Mouse (Mus musculus) layer of hippocampus, postnatal 10 days (tissue): ENCODE results near the gene Syce1l. TPM values are rescaled to one million over a fixed set of nuclear protein-coding genes. Genes with fewer than 3 reads are reported as not detected.

Experiments used
- DNase-seq, 2 experiments: peaks; one replicate each; pipeline ENCODE4 v3.0.0; 2021; ENCODE audit warnings: low spot score in 2 of 2
- total RNA-seq, 2 experiments: library from RNA; stranded (reverse); gene quantifications; 2 replicates each; pipeline ENCODE4 v1.2.3; 2021

Syce1l gene
- total RNA-seq, 2 experiments from 2014 or later: 0.62 to 0.85 TPM

DNA sequence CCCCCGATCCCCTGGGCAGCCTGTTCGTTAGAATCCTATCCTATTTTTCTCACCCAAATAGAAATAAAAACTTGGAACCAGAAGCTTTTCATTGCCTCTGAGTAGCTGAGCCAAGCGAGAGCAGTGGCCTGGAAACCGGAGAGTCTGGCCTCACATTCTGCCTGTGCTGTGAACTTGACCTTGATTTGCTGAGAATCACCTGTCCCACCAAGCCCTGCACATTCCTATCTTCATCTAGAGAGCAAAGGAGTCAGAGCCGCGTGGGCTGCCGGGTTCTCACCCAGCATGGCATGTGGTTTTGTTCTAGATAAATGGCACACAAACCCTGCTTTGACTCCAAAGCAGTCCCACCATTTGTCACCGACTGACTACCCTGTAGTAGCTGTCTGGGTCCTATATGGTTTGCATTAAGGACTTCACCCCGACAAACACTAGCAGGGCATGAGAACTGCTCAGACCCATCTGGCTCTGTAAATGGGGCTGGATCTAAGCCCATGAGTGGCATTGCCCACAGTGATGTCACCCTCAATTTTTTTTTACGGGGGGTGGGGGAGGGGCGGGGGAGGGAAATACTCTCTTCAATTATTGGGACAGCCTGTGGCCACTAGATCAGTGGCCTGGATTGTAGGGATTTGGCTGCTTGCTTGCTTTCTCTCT lies 29.7 kb downstream of the Syce1l start:
- DNase-seq: no peak

DNA sequence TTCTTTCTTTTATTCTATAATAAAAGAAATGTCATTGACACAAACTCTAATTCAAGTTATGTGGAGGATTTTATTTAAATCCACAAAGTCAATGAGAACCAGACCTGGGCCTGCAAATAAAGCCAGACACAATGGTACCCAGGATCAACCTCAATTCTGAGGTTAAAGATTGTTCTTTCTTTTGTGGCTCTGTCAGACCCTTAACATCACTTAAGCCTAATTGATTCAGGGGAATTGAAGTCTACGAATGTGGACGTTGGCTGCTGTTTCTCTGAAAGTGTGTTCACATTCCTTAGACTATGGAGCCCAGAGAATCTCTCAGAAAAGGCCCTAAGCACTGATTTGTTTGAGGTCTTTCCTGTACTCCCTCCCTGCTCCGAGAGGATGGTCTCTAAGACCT lies 30.3 kb downstream of the Syce1l start:
- no peak for DNase-seq

DNA sequence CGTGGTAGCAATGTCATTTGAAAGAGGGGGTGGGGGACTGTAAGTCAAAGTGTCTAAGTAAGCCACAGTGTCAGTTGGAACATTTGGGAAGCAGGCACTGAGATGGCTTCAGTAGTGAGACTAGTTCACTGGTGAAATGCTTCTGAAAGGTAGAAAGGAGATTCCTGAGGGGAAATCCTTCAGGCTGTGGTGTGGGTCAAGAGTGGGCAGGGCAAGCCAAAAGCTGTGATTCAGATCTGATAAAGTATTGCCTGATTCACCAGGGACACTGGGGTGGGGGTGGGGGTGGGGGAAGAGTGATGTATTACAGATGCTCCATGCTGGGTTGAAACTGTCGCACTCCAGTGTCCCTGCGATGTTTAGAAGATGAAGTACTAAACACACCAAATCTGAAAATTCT lies 31.6 kb downstream of the Syce1l start:
- DNase-seq: no peak

DNA sequence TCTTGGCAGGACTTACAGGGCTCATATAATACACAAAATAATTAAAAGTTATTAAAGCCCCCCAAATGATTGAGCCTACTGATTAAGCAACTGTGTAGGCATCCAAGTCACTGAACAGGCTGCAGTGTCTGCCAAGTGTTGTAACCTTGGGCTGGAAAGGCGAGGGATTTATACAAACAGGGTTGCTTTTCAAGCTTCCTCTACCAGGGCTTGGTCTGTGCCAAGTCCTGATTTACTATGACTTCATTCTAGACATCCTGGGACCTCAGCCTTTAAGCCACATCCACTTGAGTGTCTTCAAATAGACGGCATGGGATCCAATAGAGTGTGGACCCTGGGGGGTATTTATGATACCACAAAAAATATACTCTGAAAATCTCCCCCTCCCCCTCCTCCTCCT lies 32.3 kb downstream of the Syce1l start:
- DNase-seq: no peak

DNA sequence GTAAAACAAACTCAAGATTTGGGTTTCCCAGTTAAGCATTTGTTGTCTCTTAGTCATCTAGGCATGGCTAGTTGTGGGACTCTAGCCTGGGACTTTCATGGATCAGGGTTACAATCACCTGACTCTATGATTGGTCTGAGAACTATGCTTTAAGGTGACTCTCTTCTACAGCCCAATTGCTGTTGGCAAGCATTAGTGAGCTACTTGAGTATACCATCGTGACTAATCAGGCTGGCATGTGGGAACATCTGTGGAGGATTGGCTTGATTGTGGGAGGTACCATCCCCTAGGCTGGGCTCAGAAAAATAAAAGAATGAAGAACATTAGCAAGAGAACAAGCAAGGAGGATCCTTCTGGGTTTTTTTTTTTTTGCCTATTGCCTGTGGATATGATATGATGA lies 33.8 kb downstream of the Syce1l start:
- no peak for DNase-seq

DNA sequence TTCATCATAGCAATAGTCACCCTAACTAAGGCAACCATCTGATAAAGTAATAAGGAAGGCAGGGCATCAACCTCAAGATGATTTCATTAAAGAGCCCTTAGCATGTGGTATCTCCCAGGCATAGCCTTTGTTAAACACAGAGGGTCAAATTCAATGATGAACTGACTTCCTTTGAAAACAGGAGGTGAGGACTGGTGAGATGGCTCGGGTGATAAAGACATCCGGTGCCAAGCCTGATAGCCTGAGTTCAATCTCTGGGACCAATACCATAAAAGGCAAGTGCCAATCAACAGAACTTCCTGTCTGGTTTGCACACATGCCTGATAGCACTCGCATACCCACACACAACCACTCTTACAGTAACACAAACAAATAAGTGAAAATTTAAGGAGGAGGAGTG lies 36.3 kb downstream of the Syce1l start:
- DNase-seq: no peak

DNA sequence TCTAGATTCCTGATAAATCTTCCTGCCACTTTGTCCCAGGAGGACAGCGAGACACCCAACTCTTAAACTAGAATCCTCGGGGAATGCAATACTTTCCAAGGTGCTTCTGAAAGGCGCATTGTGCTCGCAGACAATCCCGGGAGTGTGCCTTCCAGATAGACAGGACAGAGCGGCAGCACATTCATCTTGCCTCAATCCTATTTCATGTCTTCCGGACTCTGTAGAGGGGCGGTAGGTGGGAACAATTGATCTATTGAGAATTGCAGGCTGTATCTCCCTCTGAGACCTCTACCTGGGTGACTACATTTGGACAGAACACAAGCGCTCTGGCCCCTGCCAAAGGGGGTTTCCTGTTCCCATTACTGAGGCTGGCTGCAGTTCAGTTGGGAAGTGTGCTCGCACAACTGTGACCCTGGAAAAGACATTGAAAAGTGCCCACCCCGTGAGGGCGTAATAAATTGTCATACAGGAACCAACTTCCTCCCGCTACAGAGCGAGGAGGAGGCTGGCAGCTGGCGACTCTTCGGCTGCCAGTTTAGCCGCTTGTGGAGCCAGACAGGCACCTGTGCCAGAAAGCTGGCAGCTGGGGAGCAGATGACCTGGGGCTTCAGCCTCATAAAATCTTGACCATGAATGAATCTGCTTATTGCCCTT lies 45.0 kb downstream of the Syce1l start:
- peak; percentile 37 to 40 for DNase-seq

DNA sequence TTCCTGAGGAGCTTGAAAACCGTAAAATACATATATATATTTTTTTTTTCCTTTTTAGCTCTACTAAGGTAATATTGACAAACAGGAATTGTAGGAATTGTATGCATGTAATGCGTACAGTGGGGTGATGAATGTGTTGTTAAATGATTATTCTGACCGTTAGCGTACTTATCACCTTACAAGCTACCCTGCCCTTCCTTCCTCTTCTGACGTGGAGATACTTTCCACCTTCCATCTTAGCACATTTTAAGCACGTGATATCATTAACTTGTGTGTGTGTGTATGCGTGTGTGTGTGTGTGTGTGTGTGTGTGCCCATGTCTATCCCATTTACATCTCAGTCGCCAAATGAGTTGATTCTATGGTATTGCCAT lies 45.5 kb downstream of the Syce1l start:
- no peak for DNase-seq

DNA sequence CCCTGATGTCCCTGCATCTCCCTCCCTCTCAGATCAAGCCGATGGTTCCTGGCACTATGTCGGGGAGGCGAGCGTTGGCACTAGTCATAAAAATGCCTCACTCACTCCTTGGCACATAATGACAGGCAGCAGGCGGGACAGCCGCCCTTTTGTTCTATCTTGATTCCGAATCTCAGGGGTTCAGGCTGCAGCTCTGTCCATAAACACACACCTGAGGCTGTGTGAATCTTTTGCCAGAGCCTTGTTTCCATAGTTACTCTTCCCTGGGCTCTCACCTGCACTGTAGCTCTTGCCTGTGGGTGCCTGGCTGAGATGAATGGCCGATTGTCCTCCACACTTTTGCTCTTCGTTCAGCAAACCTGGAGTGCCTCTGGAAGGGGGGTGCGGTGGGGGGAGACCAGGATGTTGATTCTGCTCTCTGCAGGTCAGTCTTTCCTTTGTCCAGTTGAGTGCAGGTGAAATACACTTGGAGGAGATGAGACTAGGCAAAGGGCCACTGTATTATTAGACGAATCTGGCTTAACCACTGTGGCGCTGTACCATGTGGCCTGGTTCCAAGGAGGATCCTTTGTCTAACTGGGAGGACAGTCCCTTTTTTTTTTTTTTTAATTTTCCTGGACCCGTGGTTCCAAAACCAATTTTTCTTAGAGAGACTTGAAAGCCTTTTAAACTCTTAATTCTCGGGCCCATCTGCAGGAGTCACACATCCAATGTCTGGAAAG lies 48.8 kb downstream of the Syce1l start:
- DNase-seq: peak; percentile 28 to 46

DNA sequence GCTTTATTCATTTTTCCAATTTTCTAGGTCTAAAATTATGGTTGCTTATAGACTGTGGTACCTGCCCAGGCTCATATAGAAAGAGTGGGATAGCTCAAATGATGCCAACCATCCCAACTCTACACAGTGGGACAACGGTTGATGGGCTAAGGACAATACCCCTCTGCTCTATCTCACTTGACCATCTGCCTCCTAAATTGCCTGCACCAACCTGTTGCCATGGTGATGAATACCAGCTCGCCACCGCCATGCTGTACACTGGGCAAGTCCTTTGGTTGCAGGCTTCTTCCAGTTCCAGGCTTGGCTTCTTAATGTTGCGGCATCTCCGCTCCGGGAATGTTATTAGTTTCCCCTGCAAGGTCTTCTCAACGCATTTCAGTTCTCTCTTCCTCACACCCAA lies 62.0 kb downstream of the Syce1l start:
- peak in 1 of 2 experiments; percentile 15 for DNase-seq

Other genes with a start within 250 kb of the Syce1l start
- gene Mon1b, start 7.6 kb upstream of the Syce1l start, total RNA-seq: 10 to 100 TPM; 20.3 to 22.6 TPM
- gene Adamts18, start 205.5 kb downstream of the Syce1l start, total RNA-seq: 10 to 100 TPM in 1 of 2 experiments, 1 to 10 TPM in 1; 9.6 to 11.2 TPM